Mouse (Mus musculus) intestine, embryonic 16.5 days (tissue): ENCODE data around the gene Il17ra. TPM values are rescaled to one million over a fixed set of nuclear protein-coding genes. Genes with fewer than 3 reads are reported as not detected.
A peak's percentile ranks its signal among the peaks of the same experiment; 100 is the strongest.

ENCODE experiments used
- ATAC-seq: fragments of 200-750 bp; cut with Nextera tagmentation; 2 replicates; pipeline ENCODE4 v1.8.0; 2017; ENCODE audit warnings: moderate TSS enrichment, moderate library complexity
- H3K27ac ChIP-seq: fragments of 300-500 bp; sonication (generic); 2 replicates; pipeline ENCODE4 v1.5.1; 2014; ENCODE audit warnings: mild to moderate bottlenecking, low read length
- H3K27me3 ChIP-seq: fragments of 300-500 bp; sonication (generic); replicated peaks from 2 replicates; pipeline ENCODE4 v1.6.1; 2014; ENCODE audit warnings: low read length, control low read depth, mixed read lengths; ENCODE audit not compliant: control insufficient read depth, insufficient read depth
- H3K36me3 ChIP-seq: fragments of 300-500 bp; sonication (generic); 2 replicates; pipeline ENCODE4 v1.6.1; 2014; ENCODE audit warnings: low read length, control low read depth; ENCODE audit not compliant: control insufficient read depth, insufficient read depth
- H3K4me1 ChIP-seq: fragments of 300-500 bp; sonication (generic); 2 replicates; pipeline ENCODE4 v1.6.1; 2014; ENCODE audit warnings: low read length, control low read depth, mixed read lengths; ENCODE audit not compliant: control insufficient read depth, insufficient read depth
- H3K4me2 ChIP-seq: fragments of 300-500 bp; sonication (generic); 2 replicates; pipeline ENCODE4 v1.6.1; 2014; ENCODE audit warnings: low read depth, low read length, control low read depth
- H3K4me3 ChIP-seq: fragments of 300-500 bp; sonication (generic); 2 replicates; pipeline ENCODE4 v1.5.1; 2014; ENCODE audit warnings: mild to moderate bottlenecking, low read length
- H3K9ac ChIP-seq: fragments of 300-500 bp; sonication (generic); 2 replicates; pipeline ENCODE4 v1.6.1; 2014; ENCODE audit warnings: low read depth, low read length
- H3K9me3 ChIP-seq: fragments of 300-500 bp; sonication (generic); 2 replicates; pipeline ENCODE4 v1.6.1; 2016; ENCODE audit warnings: low read length, control low read depth; ENCODE audit not compliant: control insufficient read depth
- WGBS: fragments of 180-500 bp; shearing (Covaris S2); extraction: QIAGEN DNeasy Blood & Tissue Kit; methylation state at CpG from one replicate; pipeline ENCODE4 v1.1.7; 2014; 5-methylcytosine and 5-hydroxymethylcytosine counted together
- polyA plus RNA-seq: library from polyadenylated mRNA; unstranded; fragments of >200 nt; fragmentation: Nextera tagmentation; extraction: Ambion mirVana; gene quantifications from 2 replicates; pipeline ENCODE4 v1.2.1, GENCODE M21; 2015

Gene Il17ra
- polyA plus RNA-seq, result 6.8 and 6.9 TPM in 2 replicates

DNA sequence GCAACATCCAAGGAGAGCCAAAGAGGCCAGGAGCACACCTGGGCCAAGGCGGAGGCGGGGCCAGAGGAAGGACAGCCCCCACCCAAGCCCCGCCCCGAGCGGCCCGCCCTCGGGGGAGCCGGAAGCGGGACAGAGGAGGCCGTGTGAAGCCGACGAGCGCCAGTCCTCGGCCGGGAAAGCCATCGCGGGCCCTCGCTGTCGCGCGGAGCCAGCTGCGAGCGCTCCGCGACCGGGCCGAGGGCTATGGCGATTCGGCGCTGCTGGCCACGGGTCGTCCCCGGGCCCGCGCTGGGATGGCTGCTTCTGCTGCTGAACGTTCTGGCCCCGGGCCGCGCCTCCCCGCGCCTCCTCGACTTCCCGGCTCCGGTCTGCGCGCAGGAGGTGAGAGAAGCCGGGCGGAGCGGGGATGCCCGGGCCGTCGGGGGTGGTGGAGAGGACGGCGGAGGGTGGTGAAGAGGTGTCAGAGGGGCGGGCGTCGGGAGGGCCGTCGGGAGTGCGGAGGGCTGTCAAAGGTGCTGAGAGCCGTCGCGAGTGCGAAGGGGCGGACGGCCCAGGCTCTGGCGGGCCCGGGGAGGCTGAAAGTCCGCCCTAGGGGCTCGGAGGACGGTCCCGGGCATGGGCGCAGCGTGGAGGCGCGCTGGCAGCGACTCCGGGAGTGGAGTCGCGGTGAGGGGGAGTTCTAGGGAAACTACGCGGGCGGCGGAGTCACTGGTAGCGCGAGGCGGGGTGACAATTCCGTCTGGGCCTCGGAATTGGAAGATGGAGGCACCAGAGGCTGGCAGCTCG is at the start of gene Il17ra:
Il17ra (plus strand) TSS at position 162 of the 786 bp plus-strand sequence.
- Histone ChIP-seq H3K9ac (peak within 1 kb of the TSS; percentile 77), H3K4me2 (peak within 1 kb of the TSS; percentile 87), H3K4me1 (peaks cover 10% of the 10 kb centered on the region), H3K27ac (peak within 1 kb of the TSS; percentile 45; the same call in 1 of the 2 replicates), H3K27me3 (peaks cover 15% of the 10 kb centered on the region; the same call in 1 of the 2 replicates), H3K4me3 (peak within 1 kb of the TSS; percentile 73), H3K9me3 (no peaks in the 10 kb centered on the region), H3K36me3 (no peaks in the 10 kb centered on the region)
- WGBS, result under 1% methylated on average over 84 of the region's 90 CpGs
- peak; percentile 98 for ATAC-seq

DNA sequence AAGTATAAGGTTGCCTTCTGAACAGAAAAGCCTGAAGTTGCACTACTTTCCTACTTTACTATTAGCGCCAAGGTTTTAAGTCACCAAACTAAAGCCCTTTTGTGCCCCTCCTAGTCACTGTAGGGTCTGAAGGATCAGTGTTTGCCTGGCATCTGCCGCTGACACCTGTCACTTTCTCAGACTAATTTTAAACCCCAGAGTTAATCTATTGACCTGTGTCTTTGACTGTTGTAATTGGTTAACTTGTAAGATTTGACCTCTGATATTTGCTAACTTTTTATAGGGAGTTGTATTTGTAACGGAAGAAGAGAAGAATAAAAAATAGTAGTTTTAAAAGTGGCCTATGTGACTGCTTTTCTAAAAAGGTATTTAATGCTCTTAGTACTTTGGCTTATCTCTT is 24.9 kb upstream of the Il17ra start:
- no peak for ATAC-seq
- Histone ChIP-seq H3K36me3 (peaks cover 5% of the 10 kb centered on the region; the same call in 1 of the 2 replicates), H3K4me2 (no peak overlapping the region), H3K27ac (no peak overlapping the region), H3K9ac (no peak overlapping the region), H3K4me3 (no peak overlapping the region), H3K27me3 (no peaks in the 10 kb centered on the region), H3K4me1 (no peaks in the 10 kb centered on the region), H3K9me3 (no peaks in the 10 kb centered on the region)
- WGBS, result 86% methylated on average over 3 of the region's 3 CpGs

DNA sequence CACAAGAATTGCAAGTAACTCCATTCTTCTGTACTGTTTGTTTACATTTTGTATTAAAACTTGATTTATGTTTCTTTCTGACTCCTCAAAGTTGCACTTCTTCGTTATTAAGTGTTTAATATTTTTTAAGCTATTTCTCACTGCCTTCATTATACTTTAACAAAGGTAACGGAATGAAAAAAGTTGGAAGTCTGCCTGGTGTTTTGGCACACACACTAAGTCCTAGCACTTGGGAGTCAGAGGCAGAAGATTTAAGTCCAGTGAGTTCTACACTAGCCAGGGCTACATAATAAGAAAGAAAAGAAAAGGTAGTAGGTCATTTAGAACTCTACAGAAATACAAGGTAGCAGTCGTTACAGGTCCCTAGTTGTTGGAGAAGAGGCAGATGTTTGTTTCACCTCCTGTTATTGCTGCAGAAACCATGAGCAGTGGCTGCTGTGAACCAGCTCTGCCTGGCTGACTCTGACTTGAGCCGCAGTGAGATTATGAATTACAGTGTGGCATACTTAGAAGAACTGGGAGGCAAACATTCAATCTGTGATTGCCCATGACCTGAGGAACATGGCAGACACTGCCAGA is 20.8 kb upstream of the Il17ra start:
- Histone ChIP-seq H3K36me3 (0 out of 2 replicates have a peak, but pooled peaks cover 3% of the 10 kb centered on the region), H3K27ac (no peak overlapping the region), H3K4me2 (no peak overlapping the region), H3K9me3 (no peaks in the 10 kb centered on the region), H3K4me1 (no peaks in the 10 kb centered on the region), H3K4me3 (no peak overlapping the region), H3K27me3 (no peaks in the 10 kb centered on the region), H3K9ac (no peak overlapping the region)
- no peak for ATAC-seq
- 80% methylated on average over 4 of the region's 4 CpGs for WGBS

DNA sequence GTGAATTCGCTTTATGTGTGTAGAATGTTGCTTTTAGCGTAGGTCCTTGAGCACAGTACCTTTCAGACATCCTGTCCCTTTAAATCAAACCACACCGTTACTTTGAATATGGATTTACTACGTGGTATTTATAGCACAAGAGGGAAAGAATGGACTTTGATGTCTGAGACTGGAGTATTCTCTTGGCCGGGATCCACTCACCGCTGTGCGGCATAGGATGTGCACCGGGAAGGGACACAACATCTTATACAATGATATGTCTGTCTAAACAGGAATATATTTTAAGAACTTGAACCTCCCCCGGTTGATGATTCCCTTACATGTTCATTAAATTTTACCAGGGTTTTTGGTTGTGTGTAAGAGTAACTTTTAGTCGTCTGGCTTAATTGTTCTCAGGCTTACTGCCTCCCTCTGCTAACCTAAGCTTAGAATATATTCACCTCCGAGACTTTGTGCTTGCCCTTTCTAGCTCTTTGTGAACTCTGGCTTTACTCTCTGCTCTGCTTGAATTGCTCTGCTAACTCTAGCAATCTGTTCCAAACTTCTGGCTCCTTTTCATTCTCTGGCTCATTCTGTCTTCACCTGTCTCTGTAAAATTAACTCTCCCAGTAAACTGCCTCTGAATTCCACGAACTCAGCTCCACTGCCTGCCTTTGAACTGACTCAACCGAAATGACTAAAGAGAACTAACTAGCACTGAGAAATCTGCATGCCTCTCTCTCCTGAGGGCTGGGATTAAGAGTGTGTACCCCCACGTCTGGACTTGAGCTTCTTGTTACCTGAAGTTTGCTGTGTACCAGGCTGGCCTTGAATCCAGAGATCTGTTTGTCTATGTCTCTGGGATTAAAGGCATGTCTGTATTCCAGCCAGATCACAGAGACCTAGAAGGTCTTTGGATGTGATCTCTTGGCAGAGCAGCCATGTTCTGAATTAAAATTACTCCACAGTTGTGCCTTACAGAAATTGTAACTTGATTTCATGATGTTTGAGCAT is 19.4 kb upstream of the Il17ra start:
- Histone ChIP-seq H3K27ac (no peak overlapping the region), H3K4me3 (no peak overlapping the region), H3K9me3 (no peaks in the 10 kb centered on the region), H3K9ac (no peak overlapping the region), H3K4me1 (no peaks in the 10 kb centered on the region), H3K27me3 (no peaks in the 10 kb centered on the region), H3K4me2 (no peak overlapping the region), H3K36me3 (0 out of 2 replicates have a peak, but pooled peaks cover 3% of the 10 kb centered on the region)
- ATAC-seq, result peak; percentile 53
- WGBS, result 61% methylated on average over 14 of the region's 14 CpGs

DNA sequence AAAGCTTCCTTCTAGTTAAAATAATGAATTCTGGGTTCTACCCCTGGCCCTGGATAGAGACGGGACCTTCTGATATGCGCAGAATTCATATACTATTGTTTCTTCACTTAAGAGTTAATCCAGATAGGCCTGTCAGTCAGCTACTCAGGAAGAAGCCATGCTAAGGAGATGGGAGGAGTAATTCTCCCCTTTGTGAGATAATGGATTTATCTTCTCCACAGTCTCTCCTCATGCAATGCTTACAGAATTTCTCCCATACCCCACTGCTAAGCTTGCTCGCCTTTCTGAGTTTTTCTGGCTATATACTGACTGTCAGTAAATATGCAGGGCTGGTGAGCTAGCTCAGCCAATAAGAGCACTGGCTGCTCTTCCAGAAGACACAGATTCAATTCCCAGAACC is 12.8 kb upstream of the Il17ra start:
- Histone ChIP-seq H3K36me3 (no peaks in the 10 kb centered on the region), H3K9ac (no peak overlapping the region), H3K27me3 (no peaks in the 10 kb centered on the region), H3K27ac (no peak overlapping the region), H3K9me3 (no peaks in the 10 kb centered on the region), H3K4me3 (no peak overlapping the region), H3K4me2 (no peak overlapping the region), H3K4me1 (0 out of 2 replicates have a peak, but pooled peaks cover 2% of the 10 kb centered on the region)
- ATAC-seq, result no peak
- WGBS, result 80% methylated on average over 3 of the region's 3 CpGs

DNA sequence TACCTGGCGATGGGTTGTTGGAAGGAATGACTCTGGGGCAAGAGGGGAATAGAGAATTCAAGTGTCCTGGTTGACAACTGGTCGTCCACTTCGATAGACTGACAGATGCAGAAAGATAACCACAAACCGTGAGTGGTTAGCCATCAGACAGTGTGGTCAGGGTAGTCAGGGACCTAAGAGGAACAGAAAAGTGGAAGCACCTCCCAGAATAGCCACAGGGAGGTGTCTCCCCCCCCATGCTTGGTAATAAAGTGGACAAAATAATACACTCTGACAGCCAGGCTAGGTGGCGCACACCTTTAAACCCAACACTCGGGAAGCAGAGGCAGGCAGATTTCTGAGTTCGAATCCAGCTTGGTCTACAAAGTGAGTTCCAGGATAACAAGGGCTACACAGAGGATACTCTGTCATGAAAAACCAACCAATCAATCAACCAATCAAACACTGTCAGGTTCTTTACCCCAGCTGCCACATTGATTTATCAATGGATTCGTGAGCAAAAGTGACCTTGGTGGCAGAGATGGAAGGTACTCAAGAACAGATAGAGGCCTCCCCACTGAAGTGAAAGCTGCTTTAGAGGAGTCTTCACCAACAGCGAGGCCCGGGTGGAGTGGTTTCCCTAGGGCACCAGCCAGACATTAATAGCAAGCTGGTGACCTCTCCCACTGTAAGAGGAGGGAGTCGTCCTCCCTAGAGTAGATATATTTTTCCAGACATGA is 10.5 kb upstream of the Il17ra start:
- H3K4me1 ChIP-seq, result 0 out of 2 replicates have a peak, but pooled peaks cover 2% of the 10 kb centered on the region

DNA sequence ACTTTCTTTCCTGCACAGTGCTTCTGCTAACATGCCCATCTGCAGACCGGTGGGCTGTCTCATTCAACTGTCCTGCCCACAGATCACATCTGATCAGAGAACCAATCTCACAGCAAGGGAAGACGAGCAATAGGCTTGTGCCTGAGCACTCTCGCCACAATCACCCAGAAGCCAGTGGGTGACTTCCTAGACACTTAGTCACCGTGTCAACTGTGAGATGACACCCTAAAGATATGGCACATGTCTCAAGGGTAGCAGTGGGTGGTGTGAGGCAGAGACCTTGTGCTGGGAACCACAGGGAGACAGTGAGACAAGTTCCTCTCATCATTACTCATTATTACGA is 10.0 kb upstream of the Il17ra start:
- Histone ChIP-seq H3K27me3 (no peaks in the 10 kb centered on the region), H3K4me2 (no peak overlapping the region), H3K9ac (no peak overlapping the region), H3K4me1 (0 out of 2 replicates have a peak, but pooled peaks cover 2% of the 10 kb centered on the region), H3K27ac (no peak overlapping the region), H3K9me3 (no peaks in the 10 kb centered on the region), H3K36me3 (no peaks in the 10 kb centered on the region), H3K4me3 (no peak overlapping the region)
- no peak for ATAC-seq
- 79% methylated on average over 5 of the region's 5 CpGs for WGBS

More for the DNA sequence above, 10.5 kb upstream of the Il17ra start:
- Histone ChIP-seq H3K4me2 (no peak overlapping the region), H3K9ac (no peak overlapping the region), H3K27ac (no peak overlapping the region), H3K9me3 (no peaks in the 10 kb centered on the region), H3K4me3 (no peak overlapping the region), H3K36me3 (no peaks in the 10 kb centered on the region), H3K27me3 (no peaks in the 10 kb centered on the region)
- WGBS, result 88% methylated on average over 11 of the region's 11 CpGs
- no peak for ATAC-seq

DNA sequence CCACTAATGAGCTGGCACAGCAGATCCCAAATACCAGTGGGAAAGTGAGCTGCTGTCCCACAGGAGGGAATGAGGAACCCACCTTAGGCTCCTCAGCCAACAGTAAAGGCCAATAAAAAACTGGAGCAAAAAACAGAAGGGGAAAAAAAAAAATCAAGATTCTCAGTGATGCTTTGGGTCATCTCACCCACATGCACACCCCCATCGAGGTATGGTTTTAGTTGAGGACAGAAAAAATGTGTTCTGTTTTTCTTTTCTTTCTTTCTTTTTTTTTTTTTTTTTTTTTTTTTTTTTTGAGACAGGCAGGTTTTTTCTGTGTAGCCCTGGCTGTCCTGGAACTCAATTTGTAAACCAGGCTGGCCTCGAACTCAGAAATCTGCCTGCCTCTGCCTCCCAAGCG is 9.5 kb upstream of the Il17ra start:
- H3K36me3 ChIP-seq, result no peaks in the 10 kb centered on the region
- H3K4me3 ChIP-seq, result no peak overlapping the region
- H3K9me3 ChIP-seq, result no peaks in the 10 kb centered on the region
- H3K27me3 ChIP-seq, result no peaks in the 10 kb centered on the region
- no peak overlapping the region for H3K27ac ChIP-seq
- 0 out of 2 replicates have a peak, but pooled peaks cover 2% of the 10 kb centered on the region for H3K4me1 ChIP-seq
- no peak overlapping the region for H3K9ac ChIP-seq
- ATAC-seq, result no peak
- H3K4me2 ChIP-seq, result no peak overlapping the region
- WGBS, result 90% methylated on average over 3 of the region's 3 CpGs
